Mouse (Mus musculus): Measurements from ENCODE around the gene F3. TPM values are rescaled to one million over a fixed set of nuclear protein-coding genes. Genes with fewer than 3 reads are reported as not detected.
"Not testable (repeated sequence)": the region's sequence is repeated elsewhere in the genome, so short reads cannot be mapped to it uniquely, and the experiment has no call there.

Gene F3
- polyA plus RNA-seq, 1 experiment from 2014 or later = 7.0 TPM

- Histone ChIP-seq H3K27ac (no peak overlapping the region), H3K4me3 (no peak overlapping the region), H3K4me2 (replicated peaks) (no peak overlapping the region), H3K4me1 (peaks cover 5% of the 10 kb centered on the region; the same call in 1 of the 2 replicates), H3K9me3 (no peaks in the 10 kb centered on the region), H3K27me3 (replicated peaks) (no peaks in the 10 kb centered on the region), H3K9ac (no peak overlapping the region), H3K36me3 (peaks cover 7% of the 10 kb centered on the region; the same call in 1 of the 2 replicates)
- ATAC-seq (ENCODE audit: low FRiP score, low read depth) = no peak
- WGBS = 81% methylated on average over 7 of the region's 7 CpGs
These were observed 35.0 kb downstream of the F3 start for GRCm38 (mm10) chr3:121758373-121758772.

- Histone ChIP-seq H3K4me3 (no peak overlapping the region), H3K9ac (no peak overlapping the region), H3K27ac (no peak overlapping the region), H3K4me2 (replicated peaks) (no peak overlapping the region), H3K4me1 (no peaks in the 10 kb centered on the region), H3K27me3 (replicated peaks) (no peaks in the 10 kb centered on the region), H3K36me3 (peaks cover 31% of the 10 kb centered on the region), H3K9me3 (no peaks in the 10 kb centered on the region)
- 0 out of 2 replicates have a peak, but pooled peaks have one; percentile 65 for ATAC-seq (ENCODE audit: low FRiP score, low read depth)
- 63% methylated on average over 4 of the region's 4 CpGs for WGBS
These were observed 38.9 kb downstream of the F3 start for GRCm38 (mm10) chr3:121762056-121762852.

DNA sequence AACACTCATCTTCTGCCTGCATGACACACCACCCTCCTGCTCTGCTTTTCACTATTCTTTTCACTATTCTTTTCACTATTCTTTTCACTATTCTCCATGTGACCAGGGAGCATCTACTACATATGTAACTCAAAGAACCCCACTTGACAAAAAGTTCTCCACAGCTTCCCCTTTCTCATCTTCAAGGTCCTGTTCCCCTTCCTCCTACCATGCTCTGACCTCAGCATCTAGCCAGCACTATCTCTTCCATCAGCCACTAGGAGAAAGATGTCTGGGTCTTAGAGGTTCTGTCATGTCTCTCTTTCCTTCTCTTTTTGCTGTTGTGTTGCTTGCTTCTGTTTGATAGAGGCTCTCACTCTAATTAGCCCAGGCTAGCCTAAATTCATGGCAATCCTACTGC lies 42.7 kb downstream of the F3 start:
- Histone ChIP-seq H3K9me3 (no peaks in the 10 kb centered on the region), H3K36me3 (peaks cover 50% of the 10 kb centered on the region), H3K4me3 (no peak overlapping the region), H3K9ac (no peak overlapping the region), H3K27me3 (replicated peaks) (no peaks in the 10 kb centered on the region), H3K4me1 (no peaks in the 10 kb centered on the region), H3K27ac (no peak overlapping the region), H3K4me2 (replicated peaks) (no peak overlapping the region)
- ATAC-seq (ENCODE audit: low FRiP score, low read depth) = no peak

- Histone ChIP-seq H3K27ac (no peak overlapping the region), H3K4me1 (no peaks in the 10 kb centered on the region), H3K9me3 (no peaks in the 10 kb centered on the region), H3K9ac (no peak overlapping the region), H3K27me3 (replicated peaks) (no peaks in the 10 kb centered on the region), H3K4me2 (replicated peaks) (no peak overlapping the region), H3K4me3 (no peak overlapping the region), H3K36me3 (peaks cover 55% of the 10 kb centered on the region)
- ATAC-seq (ENCODE audit: low FRiP score, low read depth) = no peak
- 92% methylated on average over 5 of the region's 5 CpGs for WGBS
These were observed 43.5 kb downstream of the F3 start for GRCm38 (mm10) chr3:121766818-121767217.

GRCm38 (mm10) chr3:121768770-121769169 lies 45.4 kb downstream of the F3 start:
- H3K4me2 ChIP-seq (replicated peaks) = no peak overlapping the region
- no peak overlapping the region for H3K9ac ChIP-seq
- WGBS = 94% methylated on average over 3 of the region's 3 CpGs
- H3K36me3 ChIP-seq = peaks cover 52% of the 10 kb centered on the region
- no peaks in the 10 kb centered on the region for H3K4me1 ChIP-seq
- H3K27ac ChIP-seq = no peak overlapping the region
- ATAC-seq (ENCODE audit: low FRiP score, low read depth) = no peak
- no peaks in the 10 kb centered on the region for H3K27me3 ChIP-seq (replicated peaks)
- H3K9me3 ChIP-seq = no peaks in the 10 kb centered on the region
- H3K4me3 ChIP-seq = no peak overlapping the region

GRCm38 (mm10) chr3:121773336-121773735 lies 50.0 kb downstream of the F3 start:
- not testable (repeated sequence) for H3K4me1 ChIP-seq; H3K27me3 ChIP-seq (replicated peaks); H3K9me3 ChIP-seq; H3K4me2 ChIP-seq (replicated peaks); H3K9ac ChIP-seq; H3K4me3 ChIP-seq; ATAC-seq (ENCODE audit: low FRiP score, low read depth); H3K27ac ChIP-seq
- peaks cover 30% of the 10 kb centered on the region for H3K36me3 ChIP-seq
- WGBS = 98% methylated on average over 4 of the region's 4 CpGs

DNA sequence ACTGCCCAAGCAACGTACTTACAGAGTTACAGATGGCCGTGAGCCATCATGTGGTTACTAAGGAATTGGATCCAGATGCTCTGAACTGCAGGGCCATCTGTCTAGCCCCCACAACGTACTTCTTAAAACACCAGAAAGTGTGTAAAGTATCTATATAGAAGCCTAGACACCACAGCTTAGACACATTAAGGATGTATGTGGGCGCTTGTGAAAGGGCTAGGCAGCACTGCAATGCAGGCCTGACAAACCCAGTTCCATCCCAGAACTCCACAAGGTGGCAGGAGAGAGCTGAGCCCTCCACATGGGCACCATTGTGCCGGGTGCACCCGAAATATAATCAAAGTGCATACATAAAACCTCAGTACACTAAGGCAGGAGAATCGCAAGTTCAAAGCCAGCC lies 54.6 kb downstream of the F3 start:
- H3K4me1 ChIP-seq = no peaks in the 10 kb centered on the region
- H3K4me2 ChIP-seq (replicated peaks) = no peak overlapping the region
- peaks cover 10% of the 10 kb centered on the region; the same call in 1 of the 2 replicates for H3K36me3 ChIP-seq
- H3K4me3 ChIP-seq = no peak overlapping the region
- peak; percentile 33; the same call in 1 of the 2 replicates for ATAC-seq (ENCODE audit: low FRiP score, low read depth)
- H3K9ac ChIP-seq = no peak overlapping the region
- H3K27me3 ChIP-seq (replicated peaks) = no peaks in the 10 kb centered on the region
- no peaks in the 10 kb centered on the region for H3K9me3 ChIP-seq
- no peak overlapping the region for H3K27ac ChIP-seq
- 51% methylated on average over 7 of the region's 7 CpGs for whole genome bisulfite sequencing

- H3K9me3 ChIP-seq = no peaks in the 10 kb centered on the region
- no peak overlapping the region for H3K4me2 ChIP-seq (replicated peaks)
- ATAC-seq (ENCODE audit: low FRiP score, low read depth) = no peak
- WGBS = 87% methylated on average over 6 of the region's 6 CpGs
- H3K4me1 ChIP-seq = no peaks in the 10 kb centered on the region
- H3K9ac ChIP-seq = no peak overlapping the region
- H3K27ac ChIP-seq = no peak overlapping the region
- no peaks in the 10 kb centered on the region for H3K27me3 ChIP-seq (replicated peaks)
- H3K36me3 ChIP-seq = 0 out of 2 replicates have a peak, but pooled peaks cover 5% of the 10 kb centered on the region
- no peak overlapping the region for H3K4me3 ChIP-seq
These were observed 59.7 kb downstream of the F3 start for GRCm38 (mm10) chr3:121783020-121783419.

Other genes starting within 250 kb of the F3 start
- 0.53 and 0.86 TPM in 2 replicates for gene Slc44a3, start 191.1 kb upstream of the F3 start, polyA plus RNA-seq (2016; fragmentation: Nextera tagmentation; extraction: Ambion mirVana)
- gene 4930432M17Rik, start 52.8 kb upstream of the F3 start, polyA plus RNA-seq (2016; fragmentation: Nextera tagmentation; extraction: Ambion mirVana) = not detected in 2 replicates
- 64.6 and 67.1 TPM in 2 replicates for gene Abcd3, start 91.8 kb downstream of the F3 start, polyA plus RNA-seq (2016; fragmentation: Nextera tagmentation; extraction: Ambion mirVana)
- gene Arhgap29, start 229.0 kb downstream of the F3 start, polyA plus RNA-seq (2016; fragmentation: Nextera tagmentation; extraction: Ambion mirVana) = 38.0 and 40.5 TPM in 2 replicates